Mouse (Mus musculus): Measurements from ENCODE around the gene Slc43a1.
"Not testable (repeated sequence)": the region's sequence is repeated elsewhere in the genome, so short reads cannot be mapped to it uniquely, and the experiment has no call there.

Slc43a1 gene

GRCm38 (mm10) chr2:84896686-84897085 lies 58.0 kb downstream of the Slc43a1 start:
- not testable (repeated sequence) for DNase-seq (ENCODE audit: low read depth)

GRCm38 (mm10) chr2:84912722-84913121 lies 74.1 kb downstream of the Slc43a1 start:
- DNase-seq (ENCODE audit: low read depth), result no peak
